ENCODE assay signal across 9 mouse cellular contexts in genomic region chr1:172530544-172531220, GRCm38 (mm10). TPM values are rescaled to one million over a fixed set of nuclear protein-coding genes. Genes with fewer than 3 reads are reported as not detected.
A peak's percentile ranks its signal among the peaks of the same experiment; 100 is the strongest.
DNase-seq lines count a peak whose midpoint lies in the region; ATAC-seq and TF ChIP-seq lines count a peak whose summit lies in the region.
"Had no signal": no experiment of that assay in that cellular context is flagged by ENCODE, and none has a peak within 500 bp of the region (broad histone marks: within the 10 kb centered on the region; RNA-seq: fewer than 3 reads in every experiment).

No protein-coding gene starts in this region.

- H3K4me1 ChIP-seq in lung, embryonic 14.5 days (ENCODE audit: insufficient read depth): peaks cover 22% of the 10 kb centered on the region
- 0 out of 2 replicates have a peak, but pooled peaks cover 5% of the 10 kb centered on the region for H3K4me1 ChIP-seq in forebrain, embryonic 16.5 days (replicated peaks; ENCODE audit: control insufficient read depth, insufficient read depth, low read length)

- H3K4me2 ChIP-seq in lung, embryonic 14.5 days: no peak overlapping the region
- no peak overlapping the region for H3K4me2 ChIP-seq in forebrain, embryonic 16.5 days (ENCODE audit: low read length)
- peak overlapping the region; percentile 12 for H3K4me2 ChIP-seq in myocyte (ENCODE audit: low read depth)

- H3K36me3 ChIP-seq in lung, embryonic 14.5 days (ENCODE audit: insufficient read depth): no peaks in the 10 kb centered on the region
- no peaks in the 10 kb centered on the region for H3K36me3 ChIP-seq in forebrain, embryonic 16.5 days (ENCODE audit: control insufficient read depth, insufficient read depth)
- no peaks in the 10 kb centered on the region for H3K36me3 ChIP-seq in myocyte (ENCODE audit: control insufficient read depth, insufficient read depth)

- peak; percentile 40; the same call in 1 of the 2 replicates for ATAC-seq in lung, embryonic 14.5 days (ENCODE audit: insufficient read depth)
- peak; percentile 21; the same call in 1 of the 2 replicates for ATAC-seq in forebrain, embryonic 16.5 days

- WGBS in lung, embryonic 14.5 days: 21% methylated on average over 8 of the region's 8 CpGs
- WGBS in forebrain, embryonic 16.5 days: 20% methylated on average over 8 of the region's 8 CpGs

- H3K27me3 ChIP-seq in lung, embryonic 14.5 days (ENCODE audit: insufficient read depth, low read length): no peaks in the 10 kb centered on the region
- no peaks in the 10 kb centered on the region; the same call in 1 of the 2 replicates for H3K27me3 ChIP-seq in forebrain, embryonic 16.5 days (replicated peaks; ENCODE audit: control insufficient read depth, insufficient read depth, low read length)
- H3K27me3 ChIP-seq in myocyte (ENCODE audit: control insufficient read depth, insufficient read depth, insufficient read length): no peaks in the 10 kb centered on the region

- no peak for TF ChIP-seq POLR2A in brain, embryonic 14.5 days (IDR thresholded peaks at IDR 0.05; ENCODE audit: borderline replicate concordance, extremely low read depth, insufficient read depth, insufficient read length, poor library complexity, severe bottlenecking)
- no peak for TF ChIP-seq POLR2A in myocyte (IDR thresholded peaks at IDR 0.05; ENCODE audit: insufficient read length, low read depth)

- H3K4me3 ChIP-seq in lung, embryonic 14.5 days (ENCODE audit: low read depth, low read length): no peak overlapping the region
- no peak overlapping the region for H3K4me3 ChIP-seq in forebrain, embryonic 16.5 days (replicated peaks; ENCODE audit: low read length)
- H3K4me3 ChIP-seq in myocyte: no peak overlapping the region

- no peak for TF ChIP-seq CTCF in lung, embryonic 14.5 days (IDR thresholded peaks at IDR 0.05; ENCODE audit: low read depth)
- TF ChIP-seq CTCF in brain, embryonic 14.5 days (IDR thresholded peaks at IDR 0.05; ENCODE audit: borderline replicate concordance, extremely low read depth, insufficient read depth, insufficient read length): no peak

- H3K79me2 ChIP-seq in myocyte (ENCODE audit: control insufficient read depth, insufficient read depth): no peaks in the 10 kb centered on the region

- peak overlapping the region; percentile 26; the same call in 1 of the 2 replicates for H3K27ac ChIP-seq in lung, embryonic 14.5 days (ENCODE audit: low read depth)
- H3K27ac ChIP-seq in forebrain, embryonic 16.5 days (ENCODE audit: low read length): no peak overlapping the region
- H3K27ac ChIP-seq: liver, embryonic 14.5 days had no signal

- H3K9ac ChIP-seq in lung, embryonic 14.5 days: no peak overlapping the region
- H3K9ac ChIP-seq in forebrain, embryonic 16.5 days (replicated peaks; ENCODE audit: low read depth, low read length): no peak overlapping the region
- H3K9ac ChIP-seq: liver, embryonic 14.5 days had no signal

- peak; percentile 77 for DNase-seq in lung, embryonic 14.5 days
- DNase-seq in lung, postnatal 14 days: no peak
- peak; percentile 54 for DNase-seq in brain, embryonic 14.5 days (ENCODE audit: low read depth)
- no peak for DNase-seq in yolk sac, embryonic 10.5 days (ENCODE audit: low spot score)
- no peak for DNase-seq in urinary bladder, adult 18-20 months (ENCODE audit: low spot score in 2 of 2)
- DNase-seq: kidney, adult 8-10 months had no signal

- no peak overlapping the region for H3ac ChIP-seq in myocyte (ENCODE audit: control insufficient read depth, insufficient read length)

- H3K9me3 ChIP-seq in lung, embryonic 14.5 days (ENCODE audit: low read depth, low read length): no peaks in the 10 kb centered on the region
- H3K9me3 ChIP-seq in forebrain, embryonic 16.5 days (ENCODE audit: control insufficient read depth, low read length): no peaks in the 10 kb centered on the region; the same call in 1 of the 2 replicates

TF ChIP-seq in myocyte, 11 proteins besides CTCF, POLR2A, EP300 and RAD21:
- TF ChIP-seq USF1 (IDR thresholded peaks at IDR 0.05; ENCODE audit: low read depth) (no peak), REST (IDR thresholded peaks at IDR 0.05; ENCODE audit: insufficient read depth, insufficient read length) (no peak), TCF3 (IDR thresholded peaks at IDR 0.05; ENCODE audit: insufficient read length, low read depth) (no peak), E2F4 (IDR thresholded peaks at IDR 0.05; ENCODE audit: insufficient read depth) (no peak)

RNA-seq across cellular contexts. Expression of gene Cfap45, which starts 10.1 kb away (rescaled TPM):
- polyA plus RNA-seq in lung, embryonic 14.5 days (2014; fragmentation: Nextera tagmentation; extraction: Ambion mirVana): 4.2 and 5.1 TPM in 2 replicates
- polyA plus RNA-seq in brain, embryonic 14.5 days (2012; rRNA removed): 1.8 and 2.8 TPM in 2 replicates
- polyA plus RNA-seq in forebrain, embryonic 16.5 days (2015; fragmentation: Nextera tagmentation; extraction: Ambion mirVana): 1.8 and 3.0 TPM in 2 replicates
- not detected for polyA plus RNA-seq in myocyte (2012; fragmentation: generic; extraction: Trizol)

RNA-seq across cellular contexts. Expression of gene Vsig8, which starts 25.1 kb away (rescaled TPM):
- 0.24 TPM in 1 of 2 replicates, not detected in the other for polyA plus RNA-seq in lung, embryonic 14.5 days (2014; fragmentation: Nextera tagmentation; extraction: Ambion mirVana)
- polyA plus RNA-seq in brain, embryonic 14.5 days (2012; rRNA removed): 0.19 and 0.21 TPM in 2 replicates
- polyA plus RNA-seq in forebrain, embryonic 16.5 days (2015; fragmentation: Nextera tagmentation; extraction: Ambion mirVana): 0.14 TPM in 1 of 2 replicates, not detected in the other
- not detected for polyA plus RNA-seq in myocyte (2012; fragmentation: generic; extraction: Trizol)
- polyA plus RNA-seq: liver, embryonic 14.5 days had no signal

RNA-seq across cellular contexts. Expression of gene Tagln2, which starts 30.8 kb away (rescaled TPM):
- polyA plus RNA-seq in lung, embryonic 14.5 days (2014; fragmentation: Nextera tagmentation; extraction: Ambion mirVana): 395 and 407 TPM in 2 replicates
- 37.3 and 44.7 TPM in 2 replicates for polyA plus RNA-seq in brain, embryonic 14.5 days (2012; rRNA removed)
- polyA plus RNA-seq in forebrain, embryonic 16.5 days (2015; fragmentation: Nextera tagmentation; extraction: Ambion mirVana): 53.4 and 56.8 TPM in 2 replicates
- polyA plus RNA-seq in myocyte (2012; fragmentation: generic; extraction: Trizol): 393 TPM

RNA-seq across cellular contexts. Expression of gene Igsf9, which starts 49.1 kb away (rescaled TPM):
- 23.5 and 26.0 TPM in 2 replicates for polyA plus RNA-seq in lung, embryonic 14.5 days (2014; fragmentation: Nextera tagmentation; extraction: Ambion mirVana)
- 129 and 161 TPM in 2 replicates for polyA plus RNA-seq in brain, embryonic 14.5 days (2012; rRNA removed)
- polyA plus RNA-seq in forebrain, embryonic 16.5 days (2015; fragmentation: Nextera tagmentation; extraction: Ambion mirVana): 60.9 and 89.9 TPM in 2 replicates
- polyA plus RNA-seq in myocyte (2012; fragmentation: generic; extraction: Trizol): 0.77 TPM

RNA-seq across cellular contexts. Expression of gene Slamf9, which starts 55.5 kb away (rescaled TPM):
- 0.32 and 1.0 TPM in 2 replicates for polyA plus RNA-seq in lung, embryonic 14.5 days (2014; fragmentation: Nextera tagmentation; extraction: Ambion mirVana)
- 0.16 and 0.18 TPM in 2 replicates for polyA plus RNA-seq in brain, embryonic 14.5 days (2012; rRNA removed)
- not detected in 2 replicates for polyA plus RNA-seq in forebrain, embryonic 16.5 days (2015; fragmentation: Nextera tagmentation; extraction: Ambion mirVana)
- 4.7 TPM for polyA plus RNA-seq in myocyte (2012; fragmentation: generic; extraction: Trizol)

Comparison
In these comparisons a context has a peak if more than half of its experiments do, and no peak if none do; other contexts are left out.
1. DNase-seq: peak in lung, embryonic 14.5 days (single experiment) and brain, embryonic 14.5 days (single experiment); none in lung, postnatal 14 days (single experiment), yolk sac, embryonic 10.5 days (single experiment) and urinary bladder, adult 18-20 months (0 of 2).